Mouse (Mus musculus): Measurements from ENCODE around the gene Taok2. TPM values are rescaled to one million over a fixed set of nuclear protein-coding genes. Genes with fewer than 3 reads are reported as not detected.

Taok2 gene
- polyA plus RNA-seq, 1 experiment from 2014 or later: 34.0 TPM

GRCm38 (mm10) chr7:126831539-126831938 is 53.0 kb downstream of the Taok2 start, which contains the start of gene 4930451I11Rik:
TSS of gene 4930451I11Rik (minus strand) at chr7:126831639.
- no peaks in the 10 kb centered on the region for H3K27me3 ChIP-seq (ENCODE audit: control insufficient read depth, insufficient read depth, low read length)
- no peaks in the 10 kb centered on the region for H3K36me3 ChIP-seq (ENCODE audit: control insufficient read depth, insufficient read depth, low read length)
- H3K9ac ChIP-seq (ENCODE audit: low read length): no peak within 1 kb of the TSS
- H3K27ac ChIP-seq (ENCODE audit: low read depth, low read length): no peak within 1 kb of the TSS
- no peaks in the 10 kb centered on the region for H3K9me3 ChIP-seq (ENCODE audit: control insufficient read depth, low read length)
- no peaks in the 10 kb centered on the region for H3K4me1 ChIP-seq (ENCODE audit: control insufficient read depth, insufficient read depth, low read length)
- no peak for ATAC-seq (ENCODE audit: insufficient read depth, low FRiP score, low TSS enrichment)
- DNase-seq (ENCODE audit: low spot score): no peak
- WGBS: 64% methylated on average over 5 of the region's 5 CpGs
- peak within 1 kb of the TSS; percentile 36 for H3K4me2 ChIP-seq (ENCODE audit: low read depth)
- H3K4me3 ChIP-seq (ENCODE audit: low read depth, low read length): 0 out of 2 replicates have a peak within 1 kb of the TSS, but pooled peaks have one; percentile 11

GRCm38 (mm10) chr7:126825952-126826351 is 58.6 kb downstream of the Taok2 start:
- H3K27me3 ChIP-seq (ENCODE audit: control insufficient read depth, insufficient read depth, low read length): peaks cover 5% of the 10 kb centered on the region; the same call in 1 of the 2 replicates
- 72% methylated on average over 5 of the region's 5 CpGs for WGBS

GRCm38 (mm10) chr7:126825403-126825802 is 59.1 kb downstream of the Taok2 start:
- WGBS: 19% methylated on average over 8 of the region's 8 CpGs
- Histone ChIP-seq H3K4me1 (ENCODE audit: control insufficient read depth, insufficient read depth, low read length) (peaks cover 12% of the 10 kb centered on the region), H3K36me3 (ENCODE audit: control insufficient read depth, insufficient read depth, low read length) (no peaks in the 10 kb centered on the region), H3K4me2 (ENCODE audit: low read depth) (no peak overlapping the region), H3K27me3 (ENCODE audit: control insufficient read depth, insufficient read depth, low read length) (peaks cover 5% of the 10 kb centered on the region; the same call in 1 of the 2 replicates), H3K27ac (ENCODE audit: low read depth, low read length) (no peak overlapping the region), H3K9ac (ENCODE audit: low read length) (no peak overlapping the region), H3K9me3 (ENCODE audit: control insufficient read depth, low read length) (no peaks in the 10 kb centered on the region), H3K4me3 (ENCODE audit: low read depth, low read length) (no peak overlapping the region)
- ATAC-seq (ENCODE audit: insufficient read depth, low FRiP score, low TSS enrichment) (no peak), DNase-seq (ENCODE audit: low spot score) (peak; percentile 47)

More at GRCm38 (mm10) chr7:126825952-126826351, 58.6 kb downstream of the Taok2 start:
- no peaks in the 10 kb centered on the region for H3K9me3 ChIP-seq (ENCODE audit: control insufficient read depth, low read length)
- no peak overlapping the region for H3K9ac ChIP-seq (ENCODE audit: low read length)
- H3K4me2 ChIP-seq (ENCODE audit: low read depth): no peak overlapping the region
- no peaks in the 10 kb centered on the region for H3K36me3 ChIP-seq (ENCODE audit: control insufficient read depth, insufficient read depth, low read length)
- H3K4me3 ChIP-seq (ENCODE audit: low read depth, low read length): no peak overlapping the region
- ATAC-seq (ENCODE audit: insufficient read depth, low FRiP score, low TSS enrichment): no peak
- H3K4me1 ChIP-seq (ENCODE audit: control insufficient read depth, insufficient read depth, low read length): peaks cover 12% of the 10 kb centered on the region
- DNase-seq (ENCODE audit: low spot score): no peak
- no peak overlapping the region for H3K27ac ChIP-seq (ENCODE audit: low read depth, low read length)

GRCm38 (mm10) chr7:126823940-126824339 is 60.6 kb downstream of the Taok2 start:
- Histone ChIP-seq H3K4me2 (ENCODE audit: low read depth) (peak overlapping the region; percentile 75), H3K36me3 (ENCODE audit: control insufficient read depth, insufficient read depth, low read length) (no peaks in the 10 kb centered on the region), H3K9ac (ENCODE audit: low read length) (peak overlapping the region; percentile 71), H3K4me1 (ENCODE audit: control insufficient read depth, insufficient read depth, low read length) (peaks cover 12% of the 10 kb centered on the region), H3K27me3 (ENCODE audit: control insufficient read depth, insufficient read depth, low read length) (peaks cover 5% of the 10 kb centered on the region; the same call in 1 of the 2 replicates), H3K27ac (ENCODE audit: low read depth, low read length) (0 out of 2 replicates have a peak overlapping the region, but pooled peaks have one; percentile 62), H3K4me3 (ENCODE audit: low read depth, low read length) (peak overlapping the region; percentile 46), H3K9me3 (ENCODE audit: control insufficient read depth, low read length) (no peaks in the 10 kb centered on the region)
- ATAC-seq (ENCODE audit: insufficient read depth, low FRiP score, low TSS enrichment) (0 out of 2 replicates have a peak, but pooled peaks have one; percentile 2), DNase-seq (ENCODE audit: low spot score) (no peak)
- 10% methylated on average over 10 of the region's 10 CpGs for WGBS

- H3K4me3 ChIP-seq (ENCODE audit: low read depth, low read length): peak overlapping the region; percentile 46
- DNase-seq (ENCODE audit: low spot score) (peak; percentile 64), ATAC-seq (ENCODE audit: insufficient read depth, low FRiP score, low TSS enrichment) (peak; percentile 72)
- H3K4me2 ChIP-seq (ENCODE audit: low read depth): peak overlapping the region; percentile 75
- H3K9me3 ChIP-seq (ENCODE audit: control insufficient read depth, low read length): no peaks in the 10 kb centered on the region
- peaks cover 5% of the 10 kb centered on the region; the same call in 1 of the 2 replicates for H3K27me3 ChIP-seq (ENCODE audit: control insufficient read depth, insufficient read depth, low read length)
- H3K4me1 ChIP-seq (ENCODE audit: control insufficient read depth, insufficient read depth, low read length): peaks cover 12% of the 10 kb centered on the region
- WGBS: 0% methylated on average over 14 of the region's 19 CpGs
- H3K9ac ChIP-seq (ENCODE audit: low read length): peak overlapping the region; percentile 71
- no peaks in the 10 kb centered on the region for H3K36me3 ChIP-seq (ENCODE audit: control insufficient read depth, insufficient read depth, low read length)
- peak overlapping the region; percentile 62 for H3K27ac ChIP-seq (ENCODE audit: low read depth, low read length)
Observed at GRCm38 (mm10) chr7:126823202-126823711, 61.2 kb downstream of the Taok2 start.

GRCm38 (mm10) chr7:126822741-126823140 is 61.8 kb downstream of the Taok2 start:
- DNase-seq (ENCODE audit: low spot score) (no peak), ATAC-seq (ENCODE audit: insufficient read depth, low FRiP score, low TSS enrichment) (no peak)
- WGBS: 4% methylated on average over 9 of the region's 9 CpGs
- peak overlapping the region; percentile 71 for H3K9ac ChIP-seq (ENCODE audit: low read length)
- H3K27me3 ChIP-seq (ENCODE audit: control insufficient read depth, insufficient read depth, low read length): peaks cover 5% of the 10 kb centered on the region; the same call in 1 of the 2 replicates
- no peaks in the 10 kb centered on the region for H3K36me3 ChIP-seq (ENCODE audit: control insufficient read depth, insufficient read depth, low read length)
- peak overlapping the region; percentile 75 for H3K4me2 ChIP-seq (ENCODE audit: low read depth)
- H3K4me1 ChIP-seq (ENCODE audit: control insufficient read depth, insufficient read depth, low read length): peaks cover 12% of the 10 kb centered on the region
- H3K9me3 ChIP-seq (ENCODE audit: control insufficient read depth, low read length): no peaks in the 10 kb centered on the region
- H3K27ac ChIP-seq (ENCODE audit: low read depth, low read length): no peak overlapping the region
- H3K4me3 ChIP-seq (ENCODE audit: low read depth, low read length): peak overlapping the region; percentile 46

- H3K4me3 ChIP-seq (ENCODE audit: low read depth, low read length): no peak overlapping the region
- no peaks in the 10 kb centered on the region for H3K36me3 ChIP-seq (ENCODE audit: control insufficient read depth, insufficient read depth, low read length)
- WGBS: 25% methylated on average over 7 of the region's 7 CpGs
- peaks cover 12% of the 10 kb centered on the region for H3K4me1 ChIP-seq (ENCODE audit: control insufficient read depth, insufficient read depth, low read length)
- DNase-seq (ENCODE audit: low spot score) (peak; percentile 81), ATAC-seq (ENCODE audit: insufficient read depth, low FRiP score, low TSS enrichment) (peak; percentile 27; the same call in 1 of the 2 replicates)
- H3K4me2 ChIP-seq (ENCODE audit: low read depth): no peak overlapping the region
- H3K9ac ChIP-seq (ENCODE audit: low read length): peak overlapping the region; percentile 11; the same call in 1 of the 2 replicates
- H3K9me3 ChIP-seq (ENCODE audit: control insufficient read depth, low read length): no peaks in the 10 kb centered on the region
- peaks cover 5% of the 10 kb centered on the region; the same call in 1 of the 2 replicates for H3K27me3 ChIP-seq (ENCODE audit: control insufficient read depth, insufficient read depth, low read length)
- H3K27ac ChIP-seq (ENCODE audit: low read depth, low read length): no peak overlapping the region
Observed at GRCm38 (mm10) chr7:126821835-126822511, 62.5 kb downstream of the Taok2 start.

- ATAC-seq (ENCODE audit: insufficient read depth, low FRiP score, low TSS enrichment) (no peak), DNase-seq (ENCODE audit: low spot score) (no peak)
- H3K4me2 ChIP-seq (ENCODE audit: low read depth): no peak overlapping the region
- no peak overlapping the region for H3K9ac ChIP-seq (ENCODE audit: low read length)
- WGBS: 36% methylated on average over 1 of the region's 1 CpGs
- no peak overlapping the region for H3K4me3 ChIP-seq (ENCODE audit: low read depth, low read length)
- H3K9me3 ChIP-seq (ENCODE audit: control insufficient read depth, low read length): no peaks in the 10 kb centered on the region
- peaks cover 5% of the 10 kb centered on the region; the same call in 1 of the 2 replicates for H3K27me3 ChIP-seq (ENCODE audit: control insufficient read depth, insufficient read depth, low read length)
- peaks cover 12% of the 10 kb centered on the region for H3K4me1 ChIP-seq (ENCODE audit: control insufficient read depth, insufficient read depth, low read length)
- no peaks in the 10 kb centered on the region for H3K36me3 ChIP-seq (ENCODE audit: control insufficient read depth, insufficient read depth, low read length)
- no peak overlapping the region for H3K27ac ChIP-seq (ENCODE audit: low read depth, low read length)
Observed at GRCm38 (mm10) chr7:126818818-126819217, 65.7 kb downstream of the Taok2 start.

Data from neural tube, embryonic 11.5 days (tissue).